Mouse (Mus musculus): ENCODE data around the gene 2610001J05Rik. TPM values are rescaled to one million over a fixed set of nuclear protein-coding genes. Genes with fewer than 3 reads are reported as not detected.

Gene 2610001J05Rik
- polyA plus RNA-seq (2012; ENCODE audit: low replicate concordance): 4.7 and 12.0 TPM in 2 replicates

GRCm38 (mm10) chr6:13870919-13871624 is at the start of gene 2610001J05Rik:
Gene 2610001J05Rik (minus strand): TSS chr6:13871518.

GRCm38 (mm10) chr6:13839345-13840054 is 31.8 kb downstream of the 2610001J05Rik start, which contains the start of gene Gpr85:
Gene Gpr85 (minus strand): TSS chr6:13839942.

Other genes starting within 250 kb of the 2610001J05Rik start
- gene Bmt2, start 193.6 kb downstream of the 2610001J05Rik start, polyA plus RNA-seq (2012; ENCODE audit: low replicate concordance): 1.7 and 1.9 TPM in 2 replicates
- gene Gpr85, start 31.6 kb downstream of the 2610001J05Rik start, polyA plus RNA-seq (2012; ENCODE audit: low replicate concordance): not detected in 2 replicates

Measured in leukemia stem cell, adult 10-12 weeks (primary cell).